Mouse (Mus musculus) MEL (cell line): ENCODE measurements around the gene Akr1c12.

Source experiments
- CTCF ChIP-seq, 3 experiments: IDR thresholded peaks in 2 of 3; conservative IDR thresholded peaks in 1 of 3; 2 replicates each; pipeline ENCODE4 v1.5.1; 2011 to 2012; ENCODE audit warnings: low read length in 3 of 3, low read depth in 2 of 3, mild to moderate bottlenecking in 2 of 3, improper control_type of control experiment in 1 of 3, inconsistent platforms in 1 of 3, mixed read lengths in 1 of 3, moderate library complexity in 1 of 3; ENCODE audit not compliant: control insufficient read depth in 1 of 3, insufficient read depth in 1 of 3, poor library complexity in 1 of 3, severe bottlenecking in 1 of 3
- EP300 ChIP-seq, 2 experiments: IDR thresholded peaks; 2 replicates each; pipeline ENCODE4 v1.6.1; 2011; ENCODE audit warnings: improper control_type of control experiment in 2 of 2, low read length in 2 of 2, low read depth in 1 of 2, mild to moderate bottlenecking in 1 of 2
- ETS1 ChIP-seq: IDR thresholded peaks from 2 replicates; pipeline ENCODE4 v1.6.1; 2012; ENCODE audit warnings: low read depth, mild to moderate bottlenecking, inconsistent platforms, low read length, improper control_type of control experiment, moderate library complexity
- HCFC1 ChIP-seq: IDR thresholded peaks from 2 replicates; pipeline ENCODE4 v1.6.1; 2012; ENCODE audit warnings: low read depth, mild to moderate bottlenecking, inconsistent platforms, low read length, improper control_type of control experiment, moderate library complexity
- KAT2A ChIP-seq: conservative IDR thresholded peaks from 2 replicates; pipeline ENCODE4 v1.6.1; 2012; ENCODE audit warnings: low read depth, low read length, improper control_type of control experiment, inconsistent platforms
- POLR2A ChIP-seq, 2 experiments: IDR thresholded peaks; 2 replicates each; pipeline ENCODE4 v1.6.1; 2011 to 2012; ENCODE audit warnings: low read length in 2 of 2, mild to moderate bottlenecking in 2 of 2, control low read depth in 1 of 2, improper control_type of control experiment in 1 of 2, low read depth in 1 of 2, moderate library complexity in 1 of 2; ENCODE audit not compliant: control insufficient read depth in 1 of 2, insufficient read depth in 1 of 2, poor library complexity in 1 of 2
- SMC3 ChIP-seq: IDR thresholded peaks from 2 replicates; pipeline ENCODE4 v1.6.1; 2011; ENCODE audit warnings: low read depth, low read length, improper control_type of control experiment
- USF1 ChIP-seq: IDR thresholded peaks from 2 replicates; pipeline ENCODE4 v1.6.1; 2014; ENCODE audit warnings: low read depth, mild to moderate bottlenecking, inconsistent platforms, low read length, improper control_type of control experiment, moderate library complexity

- TF ChIP-seq POLR2A (IDR thresholded peaks at IDR 0.05; ENCODE audit: control insufficient read depth in 1 of 2, insufficient read depth in 1 of 2, low read depth in 1 of 2, low read length in 2 of 2, poor library complexity in 1 of 2) (no peak), SMC3 (no peak), KAT2A (no peak), ETS1 (no peak), CTCF (IDR thresholded peaks at IDR 0.05 in 2 of 3, conservative IDR thresholded peaks at IDR 0.05 in 1 of 3; ENCODE audit: control insufficient read depth in 1 of 3, insufficient read depth in 1 of 3, low read depth in 2 of 3, low read length in 3 of 3, poor library complexity in 1 of 3, severe bottlenecking in 1 of 3) (no peak), HCFC1 (no peak), USF1 (no peak), EP300 (IDR thresholded peaks at IDR 0.05; ENCODE audit: low read depth in 1 of 2, low read length in 2 of 2) (no peak)
These were observed 8.4 kb downstream of the Akr1c12 start for GRCm38 (mm10) chr13:4270860-4271259.
